12 mouse cellular contexts compared by ENCODE assay signal in genomic region chr8:126232521-126232920, GRCm38 (mm10).
"Had no signal": no experiment of that assay in that cellular context is flagged by ENCODE, and none has a peak within 500 bp of the region (broad histone marks: within the 10 kb centered on the region; RNA-seq: fewer than 3 reads in every experiment).

No protein-coding gene starts in this region.

- H3K27ac ChIP-seq: kidney, embryonic 15.5 days; limb, embryonic 13.5 days; liver, embryonic 14.5 days; midbrain, embryonic 13.5 days; neural tube, embryonic 12.5 days; stomach, postnatal 0 days had no signal

- H3K4me2 ChIP-seq: kidney, embryonic 15.5 days; limb, embryonic 13.5 days; midbrain, embryonic 13.5 days; neural tube, embryonic 12.5 days had no signal

- H3K4me1 ChIP-seq: limb, embryonic 13.5 days; neural tube, embryonic 12.5 days had no signal

- ATAC-seq: midbrain, embryonic 13.5 days had no signal

- H3K27me3 ChIP-seq: neural tube, embryonic 12.5 days had no signal

- H3K9me3 ChIP-seq: kidney, embryonic 15.5 days; limb, embryonic 13.5 days; midbrain, embryonic 13.5 days; neural tube, embryonic 12.5 days had no signal

- DNase-seq: kidney, adult 2 months; kidney, postnatal 14 days; left cerebral cortex, postnatal 4 days; lung, adult 18-20 months; thymus, adult 2 months; thymus, postnatal 25 days had no signal

- H3K9ac ChIP-seq: kidney, embryonic 15.5 days; limb, embryonic 13.5 days; liver, embryonic 14.5 days; midbrain, embryonic 13.5 days; neural tube, embryonic 12.5 days had no signal

- H3K4me3 ChIP-seq: kidney, embryonic 15.5 days; limb, embryonic 13.5 days; midbrain, embryonic 13.5 days; neural tube, embryonic 12.5 days had no signal

- H3K36me3 ChIP-seq: kidney, embryonic 15.5 days; limb, embryonic 13.5 days; midbrain, embryonic 13.5 days; neural tube, embryonic 12.5 days had no signal
